Mouse (Mus musculus): ENCODE data around the gene Macf1. TPM values are rescaled to one million over a fixed set of nuclear protein-coding genes. Genes with fewer than 3 reads are reported as not detected.

Gene Macf1
- polyA plus RNA-seq (2014; fragmentation: Illumina TruSeq; extraction: RNeasy Lipid Tissue Mini Kit (QIAGEN cat#74804); ENCODE audit: low replicate concordance), result 83.5 TPM

GRCm38 (mm10) chr4:123684260-123684659 lies at the start of gene Macf1:
Macf1 (minus strand) TSS chr4:123684360.

GRCm38 (mm10) chr4:123717574-123718433 lies 33.6 kb upstream of the Macf1 start, which contains the start of gene Ndufs5:
Ndufs5 (minus strand) TSS chr4:123718202.

GRCm38 (mm10) chr4:123342642-123343470 lies 341.3 kb downstream of the Macf1 start, which contains the start of gene Bmp8a:
Bmp8a (minus strand) TSS chr4:123343252.

GRCm38 (mm10) chr4:123323534-123323933 lies 360.6 kb downstream of the Macf1 start, which contains the start of gene Oxct2a:
Oxct2a (minus strand) TSS chr4:123323634.

Other genes with a start within 250 kb of the Macf1 start
- 7.4 TPM for gene Ndufs5, start 33.8 kb upstream of the Macf1 start, polyA plus RNA-seq (2014; fragmentation: Illumina TruSeq; extraction: RNeasy Lipid Tissue Mini Kit (QIAGEN cat#74804); ENCODE audit: low replicate concordance)
- 107 TPM for gene Akirin1, start 66.0 kb upstream of the Macf1 start, polyA plus RNA-seq (2014; fragmentation: Illumina TruSeq; extraction: RNeasy Lipid Tissue Mini Kit (QIAGEN cat#74804); ENCODE audit: low replicate concordance)
- 18.0 TPM for gene Rhbdl2, start 103.5 kb upstream of the Macf1 start, polyA plus RNA-seq (2014; fragmentation: Illumina TruSeq; extraction: RNeasy Lipid Tissue Mini Kit (QIAGEN cat#74804); ENCODE audit: low replicate concordance)
- not detected for gene 4933427I04Rik, start 175.3 kb upstream of the Macf1 start, polyA plus RNA-seq (2014; fragmentation: Illumina TruSeq; extraction: RNeasy Lipid Tissue Mini Kit (QIAGEN cat#74804); ENCODE audit: low replicate concordance)
- gene Mycbp, start 220.5 kb upstream of the Macf1 start, polyA plus RNA-seq (2014; fragmentation: Illumina TruSeq; extraction: RNeasy Lipid Tissue Mini Kit (QIAGEN cat#74804); ENCODE audit: low replicate concordance), result 78.8 TPM
- 203 TPM for gene Rragc, start 233.1 kb upstream of the Macf1 start, polyA plus RNA-seq (2014; fragmentation: Illumina TruSeq; extraction: RNeasy Lipid Tissue Mini Kit (QIAGEN cat#74804); ENCODE audit: low replicate concordance)
- gene 4930535I16Rik, start 233.7 kb upstream of the Macf1 start, polyA plus RNA-seq (2014; fragmentation: Illumina TruSeq; extraction: RNeasy Lipid Tissue Mini Kit (QIAGEN cat#74804); ENCODE audit: low replicate concordance), result not detected

Measured in small intestine, adult 10 weeks (tissue).